Mouse (Mus musculus) liver, postnatal 0 days (tissue): Measurements from ENCODE around the gene Rbl2. TPM values are rescaled to one million over a fixed set of nuclear protein-coding genes. Genes with fewer than 3 reads are reported as not detected.
A peak's percentile ranks its signal among the peaks of the same experiment; 100 is the strongest.

Source experiments
- ATAC-seq: fragments of 200-750 bp; cut with Nextera tagmentation; 2 replicates; pipeline ENCODE4 v1.8.0; 2017; ENCODE audit warnings: mild to moderate bottlenecking, moderate library complexity
- DNase-seq: peaks from one replicate; pipeline ENCODE4 v3.0.0-alpha.2; 2016
- H3K27ac ChIP-seq: fragments of 300-500 bp; sonication (generic); 2 replicates; pipeline ENCODE4 v1.5.1; 2014; ENCODE audit warnings: antibody characterized with exemption, moderate library complexity, mild to moderate bottlenecking, low read depth
- H3K27me3 ChIP-seq: fragments of 300-500 bp; sonication (generic); 2 replicates; pipeline ENCODE4 v1.6.1; 2014; ENCODE audit warnings: low read length, control low read depth, mixed read lengths; ENCODE audit not compliant: insufficient read depth
- H3K36me3 ChIP-seq: fragments of 300-500 bp; sonication (generic); replicated peaks from 2 replicates; pipeline ENCODE4 v1.6.1; 2014; ENCODE audit warnings: mild to moderate bottlenecking, control low read depth, low read length, moderate library complexity, mixed read lengths; ENCODE audit not compliant: insufficient read depth
- H3K4me1 ChIP-seq: fragments of 300-500 bp; sonication (generic); 2 replicates; pipeline ENCODE4 v1.6.1; 2014; ENCODE audit warnings: antibody characterized with exemption, mild to moderate bottlenecking, control low read depth; ENCODE audit not compliant: insufficient read depth
- H3K4me2 ChIP-seq: fragments of 300-500 bp; sonication (generic); 2 replicates; pipeline ENCODE4 v1.6.1; 2014; ENCODE audit warnings: low read depth, mild to moderate bottlenecking, low read length, moderate library complexity, mixed read lengths
- H3K4me3 ChIP-seq: fragments of 300-500 bp; sonication (generic); 2 replicates; pipeline ENCODE4 v1.5.1; 2014; ENCODE audit warnings: low read depth, low read length
- H3K9ac ChIP-seq: fragments of 300-500 bp; sonication (generic); replicated peaks from 2 replicates; pipeline ENCODE4 v1.6.1; 2014; ENCODE audit warnings: mild to moderate bottlenecking, moderate library complexity
- H3K9me3 ChIP-seq: fragments of 300-500 bp; sonication (generic); 2 replicates; pipeline ENCODE4 v1.6.1; 2016; ENCODE audit warnings: mild to moderate bottlenecking, control low read depth, low read length, mixed read lengths
- CTCF ChIP-seq: sonication (generic); IDR thresholded peaks from 2 replicates; pipeline ENCODE4 v1.5.1; 2016; ENCODE audit warnings: antibody characterized with exemption, low read depth
- EP300 ChIP-seq: IDR thresholded peaks from 2 replicates; pipeline ENCODE4 v1.6.1; 2016; ENCODE audit warnings: antibody characterized with exemption, low read depth, mild to moderate bottlenecking
- whole genome bisulfite sequencing: fragments of 180-500 bp; shearing (Covaris S2); extraction: QIAGEN DNeasy Blood & Tissue Kit; methylation state at CpG from one replicate; pipeline ENCODE4 v1.1.7; 2014; ENCODE audit not compliant: insufficient replicate concordance; 5-methylcytosine and 5-hydroxymethylcytosine counted together
- polyA plus RNA-seq: library from polyadenylated mRNA; unstranded; fragments of >200 nt; fragmentation: Nextera tagmentation; extraction: Ambion mirVana; gene quantifications from 2 replicates; pipeline ENCODE4 v1.2.1, GENCODE M21; 2015

Rbl2 gene
- polyA plus RNA-seq, 1 experiment from 2014 or later = 3.9 TPM

- Histone ChIP-seq H3K27ac (no peak overlapping the region), H3K9me3 (no peaks in the 10 kb centered on the region), H3K27me3 (no peaks in the 10 kb centered on the region), H3K4me1 (peaks cover 5% of the 10 kb centered on the region; the same call in 1 of the 2 replicates), H3K4me2 (no peak overlapping the region), H3K36me3 (peaks cover 1% of the 10 kb centered on the region), H3K4me3 (no peak overlapping the region), H3K9ac (no peak overlapping the region)
- no peak for DNase-seq
- no peak for TF ChIP-seq CTCF
- TF ChIP-seq EP300 = no peak
- ATAC-seq = no peak
- 67% methylated on average over 3 of the region's 3 CpGs for WGBS
Observed at GRCm38 (mm10) chr8:91056848-91057247, 13.0 kb upstream of the Rbl2 start.

GRCm38 (mm10) chr8:91059086-91059578 lies 10.7 kb upstream of the Rbl2 start:
- DNase-seq (no peak), ATAC-seq (no peak)
- no peaks in the 10 kb centered on the region for H3K36me3 ChIP-seq
- H3K4me3 ChIP-seq = no peak overlapping the region
- H3K27ac ChIP-seq = no peak overlapping the region
- no peak overlapping the region for H3K4me2 ChIP-seq
- H3K4me1 ChIP-seq = peaks cover 5% of the 10 kb centered on the region; the same call in 1 of the 2 replicates
- H3K9me3 ChIP-seq = no peaks in the 10 kb centered on the region
- TF ChIP-seq EP300 (no peak), CTCF (no peak)
- no peak overlapping the region for H3K9ac ChIP-seq
- no peaks in the 10 kb centered on the region for H3K27me3 ChIP-seq

- 81% methylated on average over 7 of the region's 7 CpGs for WGBS
- no peak for TF ChIP-seq EP300
- TF ChIP-seq CTCF = no peak
- Histone ChIP-seq H3K27ac (no peak overlapping the region), H3K36me3 (no peaks in the 10 kb centered on the region), H3K4me3 (no peak overlapping the region), H3K27me3 (no peaks in the 10 kb centered on the region), H3K9me3 (no peaks in the 10 kb centered on the region), H3K4me1 (peaks cover 5% of the 10 kb centered on the region; the same call in 1 of the 2 replicates), H3K4me2 (no peak overlapping the region), H3K9ac (no peak overlapping the region)
- DNase-seq = no peak
- peak; percentile 25 for ATAC-seq
Observed at GRCm38 (mm10) chr8:91059884-91060510, 9.9 kb upstream of the Rbl2 start.

- no peaks in the 10 kb centered on the region for H3K27me3 ChIP-seq
Observed at GRCm38 (mm10) chr8:91060555-91061471, 9.0 kb upstream of the Rbl2 start.

GRCm38 (mm10) chr8:91065179-91065578 lies 4.7 kb upstream of the Rbl2 start:
- WGBS = 38% methylated on average over 4 of the region's 4 CpGs
- Histone ChIP-seq H3K27ac (no peak overlapping the region), H3K4me3 (no peak overlapping the region), H3K4me1 (peaks cover 13% of the 10 kb centered on the region), H3K4me2 (no peak overlapping the region), H3K9ac (no peak overlapping the region), H3K9me3 (no peaks in the 10 kb centered on the region), H3K36me3 (no peaks in the 10 kb centered on the region), H3K27me3 (no peaks in the 10 kb centered on the region)
- DNase-seq (no peak), ATAC-seq (no peak)
- TF ChIP-seq EP300 (no peak), CTCF (no peak)

More at GRCm38 (mm10) chr8:91060555-91061471, 9.0 kb upstream of the Rbl2 start:
- ATAC-seq (peak; percentile 76), DNase-seq (peak; percentile 46)
- WGBS = 66% methylated on average over 19 of the region's 19 CpGs
- H3K9me3 ChIP-seq = no peaks in the 10 kb centered on the region
- no peak overlapping the region for H3K4me3 ChIP-seq
- TF ChIP-seq EP300 (no peak), CTCF (no peak)
- H3K9ac ChIP-seq = no peak overlapping the region
- H3K4me2 ChIP-seq = peak overlapping the region; percentile 49
- peaks cover 5% of the 10 kb centered on the region; the same call in 1 of the 2 replicates for H3K4me1 ChIP-seq
- no peaks in the 10 kb centered on the region for H3K36me3 ChIP-seq
- H3K27ac ChIP-seq = no peak overlapping the region

- Histone ChIP-seq H3K4me3 (peak overlapping the region; percentile 94), H3K4me2 (peak overlapping the region; percentile 91), H3K9ac (peak overlapping the region; percentile 98), H3K36me3 (0 out of 2 replicates have a peak, but pooled peaks cover 3% of the 10 kb centered on the region), H3K27me3 (no peaks in the 10 kb centered on the region), H3K4me1 (peaks cover 14% of the 10 kb centered on the region), H3K9me3 (no peaks in the 10 kb centered on the region), H3K27ac (peak overlapping the region; percentile 99; the same call in 1 of the 2 replicates)
- TF ChIP-seq CTCF (no peak), EP300 (no peak)
- 6% methylated on average over 10 of the region's 10 CpGs for WGBS
- DNase-seq (peak; percentile 30), ATAC-seq (peak; percentile 4)
Observed at GRCm38 (mm10) chr8:91069407-91069806, 450 bp upstream of the Rbl2 start.
